Mouse (Mus musculus) right cerebral cortex, postnatal 36 days (tissue): ENCODE results near the gene Zfpm1.
"Not testable (repeated sequence)": the region's sequence is repeated elsewhere in the genome, so short reads cannot be mapped to it uniquely, and the experiment has no call there.

Experiments used
- DNase-seq, 2 experiments: peaks; one replicate each; pipeline ENCODE4 v3.0.0; 2022; ENCODE audit warnings: low spot score in 2 of 2, mixed read lengths in 1 of 2

The Zfpm1 gene

GRCm38 (mm10) chr8:122323951-122324402 is 42.0 kb downstream of the Zfpm1 start:
- DNase-seq, result not testable (repeated sequence)

- no peak for DNase-seq
These were observed 43.3 kb downstream of the Zfpm1 start for GRCm38 (mm10) chr8:122325196-122325595.

- no peak for DNase-seq
These were observed 44.2 kb downstream of the Zfpm1 start for GRCm38 (mm10) chr8:122326114-122326542.

DNA sequence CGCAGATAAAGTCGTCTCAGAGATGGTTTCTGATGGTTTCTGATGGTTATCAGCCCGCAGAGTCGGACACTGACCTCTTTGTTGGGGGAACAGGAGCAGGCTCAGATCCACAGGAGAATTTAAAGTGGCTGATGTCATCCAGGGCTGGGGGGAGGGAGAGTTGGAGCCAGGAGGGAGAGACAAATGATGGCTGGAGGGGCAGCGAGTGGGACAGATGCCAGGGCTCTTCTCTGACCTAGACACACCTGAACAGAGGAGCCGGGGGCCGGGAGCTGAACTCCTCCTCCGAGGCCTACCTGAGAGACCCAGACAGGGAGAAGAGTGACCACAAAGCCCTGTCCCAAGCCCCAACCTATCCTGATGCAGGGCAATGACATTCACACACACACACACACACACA is 47.1 kb downstream of the Zfpm1 start:
- no peak for DNase-seq

DNA sequence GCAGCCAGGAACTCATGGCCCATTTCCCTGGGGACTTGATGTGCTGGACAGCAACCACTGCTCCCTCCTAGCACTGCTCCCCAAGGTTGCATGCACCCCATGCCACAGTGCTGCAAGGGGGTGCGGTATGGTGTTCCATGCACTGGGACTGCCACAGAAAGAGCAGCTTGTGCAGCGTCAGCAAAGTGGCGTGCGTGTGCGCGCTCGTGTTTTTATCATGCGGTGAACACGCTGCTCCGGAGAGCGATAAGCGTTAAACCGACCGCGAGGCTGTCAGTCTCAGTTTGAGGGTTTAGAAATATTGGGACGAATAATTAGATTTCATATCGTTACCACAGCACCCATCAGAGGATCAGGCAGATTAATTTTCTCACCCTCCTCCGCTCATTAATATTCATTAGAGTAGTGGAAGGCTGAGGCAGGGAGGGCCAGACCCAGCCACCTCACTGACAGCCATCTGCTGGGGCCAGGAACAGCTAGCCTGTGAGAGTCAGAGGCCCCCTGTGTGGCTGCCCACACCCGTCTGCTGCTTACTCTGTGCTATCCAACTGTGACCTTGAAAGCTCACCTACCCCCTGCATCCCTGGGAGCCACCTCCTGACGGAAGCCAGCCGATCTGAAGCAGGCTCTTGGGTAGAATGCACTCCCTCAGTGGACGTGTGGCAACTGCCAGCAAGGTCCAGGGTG is 47.8 kb downstream of the Zfpm1 start:
- no peak for DNase-seq

DNA sequence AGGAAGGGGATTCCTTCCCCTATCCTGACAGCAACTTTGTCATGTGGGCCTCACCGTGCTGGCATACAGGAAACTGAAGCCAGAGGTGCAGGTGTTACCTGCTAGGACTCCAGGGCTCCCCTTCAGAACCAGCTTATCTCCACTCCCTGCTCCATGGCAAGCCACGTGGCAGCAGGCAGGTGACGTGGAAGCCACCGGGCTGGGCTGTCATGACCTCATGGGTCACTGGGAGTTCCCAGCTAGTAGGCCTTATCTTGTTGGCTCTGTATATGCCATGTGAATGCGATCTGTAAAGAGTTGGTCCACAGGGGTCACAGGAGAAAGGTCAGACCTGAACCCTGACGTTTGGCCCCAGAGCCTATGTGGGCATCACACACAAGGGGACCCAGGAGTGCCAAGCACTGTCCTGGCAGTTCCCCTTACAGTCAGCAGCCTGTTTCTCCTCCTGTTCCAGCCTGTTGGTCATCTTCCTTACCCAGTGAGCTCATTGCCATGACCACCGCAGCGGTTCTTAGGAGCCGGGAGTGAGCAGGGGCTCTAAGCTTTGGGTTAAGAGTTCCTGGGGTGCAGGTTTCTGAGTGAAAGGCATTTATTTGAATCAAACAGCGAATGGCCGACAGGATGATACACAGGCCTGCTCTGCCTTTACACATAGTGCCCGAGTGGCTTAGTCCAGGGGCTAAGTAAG is 48.6 kb downstream of the Zfpm1 start:
- no peak for DNase-seq

- no peak for DNase-seq
These were observed 49.2 kb downstream of the Zfpm1 start for GRCm38 (mm10) chr8:122331134-122331523.

GRCm38 (mm10) chr8:122332753-122333506 is 51.0 kb downstream of the Zfpm1 start:
- DNase-seq, result peak in 1 of 2 experiments; percentile 60

DNA sequence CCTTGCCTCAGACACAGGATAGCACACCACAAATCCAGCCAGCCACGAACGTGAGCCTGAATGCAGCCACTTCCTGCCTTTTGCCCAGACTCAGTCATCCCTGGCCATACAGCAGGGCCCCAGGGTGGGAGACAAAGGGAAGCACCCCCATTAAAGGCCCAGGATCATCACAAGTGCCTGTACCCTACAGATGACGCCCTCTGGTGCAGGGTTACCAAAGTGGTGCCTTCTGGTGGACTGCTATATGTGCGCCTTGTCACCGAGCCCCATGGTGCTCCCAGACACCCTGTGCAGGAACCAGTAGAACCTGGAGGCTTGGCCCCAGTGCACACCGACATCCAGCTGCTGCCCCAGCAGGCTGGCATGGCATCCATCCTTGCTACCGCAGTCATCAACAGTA is 51.6 kb downstream of the Zfpm1 start:
- no peak for DNase-seq

DNA sequence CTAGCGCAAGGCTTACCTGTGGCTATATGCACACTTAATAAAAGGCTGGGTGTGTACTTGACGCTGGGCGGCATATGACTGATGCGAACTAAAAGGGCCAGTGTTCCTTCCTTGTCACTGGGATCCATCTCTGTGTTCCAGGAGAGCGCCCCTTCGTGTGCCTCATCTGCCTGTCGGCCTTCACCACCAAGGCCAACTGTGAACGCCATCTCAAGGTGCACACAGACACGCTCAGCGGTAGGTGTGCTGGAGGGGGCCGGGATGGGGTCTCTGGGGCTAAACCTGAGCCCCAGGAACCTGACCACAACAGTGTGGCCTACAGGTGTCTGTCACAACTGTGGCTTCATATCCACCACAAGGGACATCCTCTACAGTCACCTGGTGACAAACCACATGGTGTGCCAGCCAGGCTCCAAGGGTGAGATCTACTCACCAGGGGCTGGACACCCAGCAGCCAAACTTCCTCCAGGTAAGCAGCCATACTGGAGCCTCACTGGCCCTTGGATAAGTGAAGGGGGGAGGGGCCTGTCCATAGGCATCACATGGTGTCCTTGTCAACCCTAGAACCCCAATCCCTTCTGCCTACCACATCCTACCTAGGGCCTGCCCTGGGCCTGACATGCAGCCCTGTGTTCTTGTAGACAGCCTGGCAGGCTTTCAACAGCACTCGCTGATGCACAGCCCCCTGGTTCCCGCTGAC is 53.0 kb downstream of the Zfpm1 start:
- no peak for DNase-seq

DNA sequence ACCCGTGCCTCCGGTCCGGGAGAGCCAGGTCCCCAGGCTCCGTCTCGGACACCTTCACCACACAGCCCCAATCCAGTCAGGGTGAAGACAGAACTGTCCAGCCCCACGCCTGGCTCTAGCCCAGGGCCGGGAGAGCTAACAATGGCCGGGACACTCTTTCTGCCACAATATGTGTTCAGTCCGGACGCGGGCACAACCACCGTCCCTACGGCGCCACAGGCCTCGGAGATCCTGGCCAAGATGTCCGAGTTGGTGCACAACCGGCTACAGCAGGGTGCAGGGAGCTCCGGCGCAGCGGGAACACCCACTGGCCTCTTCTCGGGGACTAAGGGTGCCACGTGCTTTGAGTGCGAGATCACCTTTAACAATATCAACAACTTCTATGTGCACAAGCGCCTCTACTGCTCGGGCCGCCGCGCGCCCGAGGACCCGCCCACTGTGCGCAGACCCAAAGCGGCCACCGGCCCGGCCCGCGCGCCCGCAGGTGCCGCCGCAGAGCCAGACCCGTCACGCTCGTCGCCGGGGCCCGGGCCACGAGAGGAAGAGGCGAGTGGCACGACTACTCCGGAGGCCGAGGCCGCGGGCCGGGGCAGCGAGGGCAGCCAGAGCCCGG is 53.8 kb downstream of the Zfpm1 start:
- no peak for DNase-seq

DNA sequence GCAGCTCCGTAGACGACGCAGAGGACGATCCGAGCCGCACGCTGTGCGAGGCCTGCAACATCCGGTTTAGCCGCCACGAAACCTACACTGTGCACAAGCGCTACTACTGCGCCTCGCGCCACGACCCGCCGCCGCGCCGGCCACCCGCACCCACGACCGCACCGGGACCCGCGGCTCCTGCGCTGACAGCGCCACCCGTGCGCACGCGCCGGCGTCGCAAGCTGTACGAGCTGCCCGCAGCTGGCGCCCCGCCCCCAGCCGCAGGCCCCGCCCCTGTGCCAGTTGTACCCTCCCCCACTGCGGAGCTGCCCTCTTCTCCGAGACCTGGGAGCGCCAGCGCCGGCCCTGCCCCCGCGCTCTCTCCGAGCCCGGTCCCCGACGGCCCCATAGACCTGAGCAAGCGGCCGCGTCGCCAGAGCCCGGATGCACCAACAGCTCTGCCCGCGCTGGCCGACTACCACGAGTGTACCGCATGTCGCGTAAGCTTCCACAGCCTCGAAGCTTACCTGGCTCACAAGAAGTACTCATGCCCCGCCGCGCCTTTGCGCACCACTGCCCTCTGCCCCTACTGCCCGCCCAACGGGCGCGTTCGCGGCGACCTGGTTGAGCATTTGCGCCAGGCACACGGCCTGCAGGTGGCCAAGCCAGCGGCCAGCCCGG is 54.4 kb downstream of the Zfpm1 start:
- no peak for DNase-seq

DNA sequence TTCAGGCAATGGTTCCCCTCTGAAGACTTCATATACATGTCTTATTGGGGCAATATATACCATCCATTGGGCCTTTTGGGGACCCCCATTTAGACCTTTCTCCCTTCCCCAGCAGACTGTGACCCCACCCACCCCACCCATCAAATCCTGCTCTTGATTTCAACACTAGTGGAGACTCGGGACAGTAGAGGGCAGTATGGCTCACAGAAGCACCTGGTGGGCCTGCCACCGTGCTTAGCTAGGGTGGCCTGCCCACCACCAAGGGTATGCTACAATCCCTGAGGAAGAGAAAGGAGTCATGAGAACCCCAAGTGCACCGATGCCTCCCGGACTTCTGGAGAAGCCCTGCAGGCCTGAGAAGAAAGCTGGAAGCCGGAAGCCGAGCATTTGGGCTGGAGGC is 56.9 kb downstream of the Zfpm1 start:
- DNase-seq, result no peak

- no peak for DNase-seq
These were observed 58.8 kb downstream of the Zfpm1 start for GRCm38 (mm10) chr8:122340761-122341160.

DNA sequence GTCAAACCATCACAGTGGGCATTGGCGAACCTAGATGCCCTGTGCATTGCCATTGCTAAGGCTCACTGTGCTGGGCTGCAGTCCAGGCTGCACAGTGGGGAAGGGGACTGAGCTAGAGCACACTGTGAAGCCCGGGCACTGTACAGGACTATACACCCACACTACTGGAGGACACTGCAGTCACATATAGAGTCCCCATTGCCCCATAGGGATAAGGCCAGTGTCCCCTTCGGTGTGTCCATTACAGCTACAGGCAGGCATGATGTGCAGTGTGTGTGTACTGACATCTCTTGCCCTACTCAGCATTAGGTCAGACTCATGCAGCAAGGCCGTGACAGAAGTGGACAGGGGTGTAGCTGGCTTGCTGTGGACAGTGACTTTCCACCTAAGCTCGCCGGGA is 59.8 kb downstream of the Zfpm1 start:
- no peak for DNase-seq

DNA sequence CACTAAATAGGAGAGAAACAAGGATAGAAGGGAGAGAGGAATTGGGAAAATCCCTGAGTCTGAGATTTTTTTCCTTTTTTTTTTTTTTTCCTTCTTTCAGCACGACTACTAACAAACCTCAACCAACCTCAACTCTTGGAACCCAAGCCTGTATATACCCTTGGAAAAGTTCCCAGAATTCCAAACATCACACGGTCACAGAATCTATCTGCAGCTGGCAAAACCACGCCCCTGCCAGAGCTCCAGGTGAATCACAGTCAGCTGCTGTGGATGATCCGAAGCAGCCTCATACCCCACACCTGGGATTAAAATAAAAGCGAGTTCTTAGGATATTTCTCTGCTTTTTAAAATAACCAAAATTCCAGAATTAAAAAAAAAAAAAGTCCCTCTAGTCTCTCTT is 60.4 kb downstream of the Zfpm1 start:
- DNase-seq, result no peak

GRCm38 (mm10) chr8:122342806-122343209 is 60.9 kb downstream of the Zfpm1 start:
- DNase-seq, result peak in 1 of 2 experiments; percentile 49

DNA sequence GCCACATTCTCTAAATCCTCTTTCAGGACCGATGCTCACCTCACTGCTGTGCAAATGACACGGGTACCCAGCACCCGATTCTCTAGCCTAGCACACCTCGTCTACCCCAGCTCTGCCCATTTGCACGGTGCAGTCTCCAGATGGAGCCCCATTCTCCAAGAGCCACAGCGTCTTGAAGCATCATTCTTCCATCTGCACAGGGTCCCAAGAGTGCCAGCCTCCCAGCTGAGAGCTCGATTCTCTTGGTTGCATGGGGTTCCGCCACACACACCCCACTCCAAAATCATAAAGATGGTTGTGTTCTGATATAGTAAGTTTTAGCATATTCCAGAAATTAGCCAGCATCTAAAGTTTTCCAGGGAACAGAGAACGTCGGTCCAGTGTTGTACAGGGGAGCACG is 61.4 kb downstream of the Zfpm1 start:
- DNase-seq, result no peak

GRCm38 (mm10) chr8:122343758-122344157 is 61.8 kb downstream of the Zfpm1 start:
- DNase-seq, result no peak

GRCm38 (mm10) chr8:122344219-122344618 is 62.3 kb downstream of the Zfpm1 start:
- no peak for DNase-seq
